Mouse (Mus musculus) left cerebral cortex, postnatal 14 days (tissue): ENCODE results near the gene Tmem128. TPM values are rescaled to one million over a fixed set of nuclear protein-coding genes. Genes with fewer than 3 reads are reported as not detected.
A peak's percentile ranks its signal among the peaks of the same experiment; 100 is the strongest.

Experiments used
- DNase-seq, 2 experiments: peaks; one replicate each; pipeline ENCODE4 v3.0.0; 2021 to 2022; ENCODE audit warnings: low spot score in 2 of 2, mixed read lengths in 1 of 2
- intact Hi-C: fragments of 180-260 bp; cut with DNase I; formaldehyde crosslinking; loops from one replicate; pipeline ENCODE4 v1.15.1; 2025
- total RNA-seq, 2 experiments: library from RNA; stranded (reverse); gene quantifications; 2 replicates each; pipeline ENCODE4 v1.2.3; 2021

The Tmem128 gene
- total RNA-seq, 2 experiments from 2014 or later: 36.1 to 38.0 TPM

DNA sequence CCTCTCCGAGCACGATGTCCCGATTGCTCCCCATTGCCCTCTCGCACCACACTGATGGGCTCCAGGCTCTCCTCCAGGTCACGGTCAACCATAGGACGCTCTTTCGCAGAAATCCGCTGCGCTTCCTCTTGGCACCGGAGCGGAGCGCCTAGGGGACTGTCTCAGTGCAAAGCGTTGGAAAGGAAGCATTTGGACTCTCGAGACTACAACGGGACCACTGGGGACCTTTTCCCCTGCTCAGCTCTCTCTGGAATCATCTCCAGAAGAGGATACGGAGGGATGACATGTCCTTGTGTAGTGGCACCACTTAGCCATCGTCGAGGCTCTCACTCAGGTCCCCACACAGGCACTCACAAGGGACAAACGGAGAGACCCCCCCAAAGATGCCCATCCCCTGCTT is 16.5 kb downstream of the Tmem128 start:
- no peak for DNase-seq
- intact Hi-C loops: no loop called here

- intact Hi-C loops: no loop called here
- no peak for DNase-seq
Measured at GRCm38 (mm10) chr5:38277098-38277866, 17.3 kb downstream of the Tmem128 start.

GRCm38 (mm10) chr5:38277936-38278600 is 18.1 kb downstream of the Tmem128 start:
- intact Hi-C loops: no loop called here

GRCm38 (mm10) chr5:38280075-38280474 is 20.1 kb downstream of the Tmem128 start:
- intact Hi-C loops: no loop called here
- no peak for DNase-seq

More at GRCm38 (mm10) chr5:38277936-38278600, 18.1 kb downstream of the Tmem128 start:
- DNase-seq: no peak

GRCm38 (mm10) chr5:38285724-38286123 is 25.7 kb downstream of the Tmem128 start:
- DNase-seq: no peak
- intact Hi-C loops: no loop called here

DNA sequence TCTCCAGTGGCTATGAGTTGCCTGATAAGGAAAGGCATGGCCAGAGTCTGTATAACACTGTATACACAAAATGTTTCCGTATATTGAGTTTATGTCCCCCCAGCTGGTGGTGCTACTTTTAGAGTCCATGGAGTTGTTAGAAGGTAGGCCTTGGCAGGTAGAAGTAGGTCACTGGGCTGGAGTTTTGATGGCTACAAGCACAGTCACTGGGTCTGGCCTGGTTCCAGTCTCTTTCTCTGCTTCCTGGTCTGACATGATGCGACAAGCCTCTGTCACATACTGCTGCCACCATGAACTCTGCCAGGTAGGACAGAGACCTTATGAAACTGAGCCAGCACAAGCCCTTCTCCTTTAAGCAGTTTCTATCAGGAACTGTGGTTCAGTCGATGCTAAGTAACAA is 28.5 kb downstream of the Tmem128 start:
- intact Hi-C loops: no loop called here
- no peak for DNase-seq

- intact Hi-C loops: no loop called here
- no peak for DNase-seq
Measured at GRCm38 (mm10) chr5:38301761-38302411, 41.9 kb downstream of the Tmem128 start.

GRCm38 (mm10) chr5:38302651-38303050 is 42.7 kb downstream of the Tmem128 start:
- DNase-seq: no peak
- intact Hi-C loops: no loop called here

GRCm38 (mm10) chr5:38305241-38305640 is 45.3 kb downstream of the Tmem128 start:
- intact Hi-C loops: loop anchor here (5.0 kb wide), 2 partner anchors 212 to 327 kb away; no protein-coding TSS in a partner anchor
- DNase-seq: no peak

DNA sequence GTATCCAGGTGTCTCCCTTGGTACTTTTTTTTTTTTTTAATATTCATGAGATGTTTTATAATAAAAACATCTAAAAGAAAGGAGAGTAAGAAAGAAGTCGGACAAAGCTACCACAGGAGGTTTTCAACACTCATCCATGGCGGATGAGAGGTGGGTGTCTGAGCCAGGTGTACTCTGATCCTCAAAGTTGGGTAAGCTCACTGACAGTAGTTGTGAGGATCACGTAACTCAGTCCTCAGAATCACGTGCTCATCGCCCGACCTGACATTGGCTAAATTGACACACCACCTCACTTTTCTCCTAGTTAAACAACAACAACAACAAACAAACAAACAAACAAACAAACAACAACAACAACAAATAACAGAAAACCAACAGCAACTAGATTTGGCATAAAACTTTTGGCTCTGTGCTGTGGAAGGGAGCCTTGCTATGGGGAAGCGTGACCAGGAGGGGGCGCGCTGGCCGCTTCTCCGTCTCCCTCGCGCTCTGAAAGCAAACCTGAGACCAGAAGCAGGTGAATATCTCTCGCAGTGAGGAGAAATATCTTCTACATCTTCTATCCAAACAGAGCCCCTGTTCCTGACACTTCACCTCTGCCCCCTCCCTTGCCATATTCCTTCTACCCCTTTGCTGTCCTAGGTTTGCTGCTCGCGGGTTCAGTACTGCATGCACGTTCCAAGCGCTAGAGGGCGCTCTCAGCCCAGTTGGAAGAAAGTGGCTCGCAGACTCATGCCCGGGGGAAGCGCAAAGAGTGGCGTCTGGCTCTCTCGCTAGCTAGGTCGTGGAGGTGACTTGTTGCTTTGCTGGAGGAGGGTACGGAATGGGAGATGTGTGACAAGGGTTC is 47.5 kb downstream of the Tmem128 start:
- intact Hi-C loops: loop anchor here (2.0 to 5.0 kb wide), 3 partner anchors 163 to 325 kb away; no protein-coding TSS in a partner anchor
- DNase-seq: peak; percentile 89 to 93

DNA sequence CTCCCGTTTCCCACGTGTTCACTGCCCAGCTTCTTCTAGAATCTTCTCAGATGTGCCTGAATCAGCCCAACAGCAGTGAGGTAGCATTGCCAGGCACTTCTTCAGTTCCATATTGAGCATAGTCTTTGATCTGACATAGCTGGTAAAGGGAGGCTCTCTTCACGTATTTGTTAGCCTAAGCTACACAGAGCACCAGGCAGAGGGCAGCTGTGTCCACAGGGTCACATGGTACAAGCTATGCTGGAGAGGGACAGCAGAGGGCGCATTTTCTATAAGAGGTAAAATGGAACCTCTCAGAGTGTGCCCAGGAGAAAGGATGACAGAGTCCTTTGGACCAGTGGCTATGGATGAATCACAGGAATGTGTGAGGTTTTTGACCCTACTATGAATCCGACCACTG is 48.9 kb downstream of the Tmem128 start:
- DNase-seq: peak; percentile 45 to 58
- intact Hi-C loops: loop anchor here (2.0 to 5.0 kb wide), 3 partner anchors 162 to 323 kb away; no protein-coding TSS in a partner anchor

DNA sequence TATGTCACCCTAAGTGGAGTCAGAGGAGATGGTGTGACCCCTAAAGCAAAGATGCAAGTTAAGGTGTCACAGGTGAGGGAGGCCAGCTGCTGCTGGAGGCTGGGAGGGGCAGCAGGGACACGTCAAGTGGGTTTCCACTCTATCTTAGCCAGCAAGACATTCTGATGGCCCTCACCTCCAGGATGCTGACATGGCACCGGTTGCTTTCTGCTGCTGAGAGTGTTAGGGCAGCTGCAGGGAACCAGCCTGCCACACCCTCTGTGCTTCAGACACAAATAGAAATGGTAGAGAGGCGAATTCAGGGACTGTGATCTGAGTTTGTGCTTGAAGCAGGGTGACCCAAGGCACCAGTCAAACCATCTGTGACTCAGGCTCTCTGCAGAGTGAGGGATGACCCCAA is 49.8 kb downstream of the Tmem128 start:
- intact Hi-C loops: loop anchor here (2.0 to 5.0 kb wide), 3 partner anchors 161 to 323 kb away; no protein-coding TSS in a partner anchor
- no peak for DNase-seq

Other genes with a start within 250 kb of the Tmem128 start
- gene Stx18, start 221.4 kb upstream of the Tmem128 start, total RNA-seq: 10 to 100 TPM; 38.7 to 39.9 TPM
- gene Nsg1, start 100.3 kb upstream of the Tmem128 start, total RNA-seq: 100 to 1,000 TPM; 562 to 601 TPM
- gene Zbtb49, start 39.7 kb upstream of the Tmem128 start, total RNA-seq: 10 to 100 TPM; 16.2 to 18.8 TPM
- 10 to 100 TPM; 10.3 to 11.7 TPM for gene Lyar, start 39.7 kb upstream of the Tmem128 start, total RNA-seq
- gene Otop1, start 15.8 kb downstream of the Tmem128 start, total RNA-seq: not detected
- 1 to 10 TPM; 1.8 to 2.6 TPM for gene Drd5, start 59.2 kb downstream of the Tmem128 start, total RNA-seq
- gene Slc2a9, start 243.0 kb downstream of the Tmem128 start, total RNA-seq: 1 to 10 TPM in 1 of 2 experiments, under 1 TPM in 1; 0.93 to 1.3 TPM